Mouse (Mus musculus) limb, embryonic 14.5 days (tissue): ENCODE results near the gene Ipmk. TPM values are rescaled to one million over a fixed set of nuclear protein-coding genes. Genes with fewer than 3 reads are reported as not detected.
A peak's percentile ranks its signal among the peaks of the same experiment; 100 is the strongest.

Source experiments
- ATAC-seq: fragments of 200-750 bp; cut with Nextera tagmentation; 2 replicates; pipeline ENCODE4 v1.8.0; 2017; ENCODE audit warnings: low read depth, moderate number of reproducible peaks, moderate TSS enrichment; ENCODE audit not compliant: low FRiP score
- DNase-seq: peaks from one replicate; pipeline ENCODE4 v3.0.0-alpha.2; 2015; ENCODE audit warnings: low spot score
- H3K27ac ChIP-seq: fragments of 300-500 bp; sonication (generic); replicated peaks from 2 replicates; pipeline ENCODE4 v1.5.1; 2014; ENCODE audit warnings: low read depth, mild to moderate bottlenecking, low read length, moderate library complexity, mixed read lengths
- H3K27me3 ChIP-seq: fragments of 300-500 bp; sonication (generic); 2 replicates; pipeline ENCODE4 v1.6.1; 2014; ENCODE audit warnings: low read length, mixed read lengths; ENCODE audit not compliant: control insufficient read depth, insufficient read depth
- H3K36me3 ChIP-seq: fragments of 300-500 bp; sonication (generic); 2 replicates; pipeline ENCODE4 v1.6.1; 2014; ENCODE audit warnings: mild to moderate bottlenecking, low read length, moderate library complexity, mixed read lengths; ENCODE audit not compliant: control insufficient read depth, insufficient read depth
- H3K4me1 ChIP-seq: fragments of 300-500 bp; sonication (generic); 2 replicates; pipeline ENCODE4 v1.6.1; 2014; ENCODE audit warnings: antibody characterized with exemption, low read length, mixed read lengths; ENCODE audit not compliant: control insufficient read depth, insufficient read depth
- H3K4me2 ChIP-seq: fragments of 300-500 bp; sonication (generic); replicated peaks from 2 replicates; pipeline ENCODE4 v1.6.1; 2014; ENCODE audit warnings: low read depth, mild to moderate bottlenecking, low read length, moderate library complexity; ENCODE audit not compliant: severe bottlenecking
- H3K4me3 ChIP-seq: fragments of 300-500 bp; sonication (generic); replicated peaks from 2 replicates; pipeline ENCODE4 v1.5.1; 2014; ENCODE audit warnings: low read length
- H3K9ac ChIP-seq: fragments of 300-500 bp; sonication (generic); 2 replicates; pipeline ENCODE4 v1.6.1; 2014; ENCODE audit warnings: mild to moderate bottlenecking, low read depth, low read length, moderate library complexity; ENCODE audit not compliant: severe bottlenecking
- H3K9me3 ChIP-seq: fragments of 300-500 bp; sonication (generic); 2 replicates; pipeline ENCODE4 v1.6.1; 2016; ENCODE audit warnings: low read length; ENCODE audit not compliant: control insufficient read depth
- POLR2A ChIP-seq: fragments of 200-500 bp; IDR thresholded peaks from 2 replicates; pipeline ENCODE4 v1.8.0; 2012; ENCODE audit warnings: inconsistent platforms, mild to moderate bottlenecking, moderate library complexity, borderline replicate concordance; ENCODE audit not compliant: insufficient read depth, insufficient read length; ENCODE audit errors: extremely low read depth
- WGBS: fragments of 180-500 bp; shearing (Covaris S2); extraction: QIAGEN DNeasy Blood & Tissue Kit; methylation state at CpG from one replicate; pipeline ENCODE4 v1.1.7; 2014; 5-methylcytosine and 5-hydroxymethylcytosine counted together
- polyA plus RNA-seq, 2 experiments: library from polyadenylated mRNA; depleted of rRNA in 1 of 2; stranded (reverse) in 1 of 2; unstranded in 1 of 2; fragments of >200 nt; fragmentation: Nextera tagmentation in 1 of 2; extraction: Ambion mirVana in 1 of 2; gene quantifications; 2 replicates each; pipeline versions ENCODE4 v1.2.1 to v1.2.3; 2012 to 2014

Gene Ipmk
- polyA plus RNA-seq, 2 experiments: 8.8 to 11.9 TPM

DNA sequence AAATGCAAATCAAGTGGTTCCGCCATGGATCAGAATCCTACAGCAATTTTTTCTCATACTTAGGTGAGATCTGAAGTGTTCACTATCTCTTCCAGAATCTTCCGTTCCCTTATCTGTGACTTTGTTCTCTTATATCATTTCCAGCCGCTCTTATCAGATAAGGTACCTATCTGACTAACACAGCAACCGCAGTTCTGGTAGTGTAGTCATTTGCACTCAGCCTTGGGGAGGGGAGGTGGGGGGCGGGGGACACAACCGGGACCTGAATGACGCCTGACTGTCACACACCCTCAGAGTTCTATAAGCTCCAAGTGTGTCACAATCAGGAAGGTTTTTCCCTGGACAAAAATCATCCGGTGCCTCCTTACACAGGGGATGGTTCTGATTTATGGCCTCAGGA, 51.8 kb downstream of the Ipmk start:
- Histone ChIP-seq H3K4me2 (no peak overlapping the region), H3K9ac (no peak overlapping the region), H3K9me3 (no peaks in the 10 kb centered on the region), H3K27ac (no peak overlapping the region), H3K27me3 (no peaks in the 10 kb centered on the region), H3K4me1 (no peaks in the 10 kb centered on the region), H3K36me3 (no peaks in the 10 kb centered on the region), H3K4me3 (no peak overlapping the region)
- DNase-seq (no peak), ATAC-seq (no peak)
- TF ChIP-seq POLR2A: no peak
- WGBS: 68% methylated on average over 8 of the region's 8 CpGs

DNA sequence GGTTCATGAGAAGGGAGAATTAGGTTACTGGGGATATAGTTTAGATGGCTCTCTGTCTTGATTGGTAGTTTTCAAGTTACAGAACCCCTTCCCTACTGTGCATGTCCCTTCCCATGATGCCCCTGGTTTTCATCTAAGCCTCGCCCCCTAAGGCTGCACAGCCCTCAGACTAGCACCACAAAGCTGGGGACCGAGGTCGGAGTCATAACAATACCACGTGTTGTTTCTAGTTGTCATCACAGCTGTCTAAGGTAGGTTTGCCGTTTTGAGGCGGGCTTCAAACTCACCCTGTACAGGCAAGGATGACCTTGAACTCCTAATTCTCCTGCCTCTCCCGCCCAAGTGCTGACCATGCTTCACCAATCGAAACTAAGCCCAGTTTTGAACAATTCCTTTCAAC, 52.4 kb downstream of the Ipmk start:
- 83% methylated on average over 8 of the region's 8 CpGs for WGBS
- H3K27ac ChIP-seq: no peak overlapping the region
- no peak for ATAC-seq

DNA sequence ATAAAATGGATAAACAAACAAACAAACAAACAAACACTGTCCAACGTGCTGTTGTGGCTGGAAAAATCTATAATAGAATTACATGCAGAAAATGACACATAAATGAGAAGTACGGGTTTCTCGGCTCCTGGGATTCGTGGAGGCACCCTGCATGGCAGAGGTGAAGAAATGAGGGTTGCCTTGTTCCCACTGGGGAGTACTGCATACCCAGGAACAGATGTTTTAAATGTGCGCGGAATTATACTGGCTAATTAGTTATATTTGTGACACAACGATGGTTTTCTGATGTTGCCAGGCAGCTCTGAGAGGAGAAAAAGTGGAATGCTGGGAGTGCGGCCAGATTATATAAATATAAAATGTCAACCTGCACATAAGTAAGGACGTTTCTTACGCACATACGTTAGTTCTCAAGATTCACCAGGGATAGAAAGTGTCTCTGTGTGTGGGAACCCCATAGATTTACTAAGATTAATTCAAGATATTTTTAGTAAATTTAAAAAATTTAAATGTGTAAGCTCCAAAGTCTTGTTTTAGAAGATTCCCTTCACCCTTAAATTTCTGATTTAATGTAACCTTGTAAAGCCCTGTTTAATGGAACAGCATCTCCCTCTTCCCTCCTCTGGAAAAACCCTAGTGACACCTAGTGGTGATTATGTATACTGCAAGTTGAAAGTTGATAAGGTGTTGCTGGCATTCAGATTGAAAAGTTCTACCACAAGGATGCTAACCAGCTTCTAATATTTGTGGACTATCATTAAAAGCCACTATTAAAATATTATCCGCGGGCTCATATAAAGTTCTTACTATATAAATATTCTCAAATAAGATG, 53.5 kb downstream of the Ipmk start:
- 56% methylated on average over 13 of the region's 13 CpGs for WGBS
- H3K36me3 ChIP-seq: no peaks in the 10 kb centered on the region
- no peaks in the 10 kb centered on the region for H3K4me1 ChIP-seq
- no peak overlapping the region for H3K4me3 ChIP-seq
- no peaks in the 10 kb centered on the region for H3K9me3 ChIP-seq
- H3K9ac ChIP-seq: no peak overlapping the region
- ATAC-seq: no peak
- peak; percentile 66 for DNase-seq
- H3K4me2 ChIP-seq: no peak overlapping the region
- no peak overlapping the region for H3K27ac ChIP-seq
- H3K27me3 ChIP-seq: no peaks in the 10 kb centered on the region
- TF ChIP-seq POLR2A: no peak

More for the DNA sequence above, 52.4 kb downstream of the Ipmk start:
- Histone ChIP-seq H3K4me1 (no peaks in the 10 kb centered on the region), H3K27me3 (no peaks in the 10 kb centered on the region), H3K4me2 (no peak overlapping the region), H3K9me3 (no peaks in the 10 kb centered on the region), H3K9ac (no peak overlapping the region), H3K4me3 (no peak overlapping the region), H3K36me3 (no peaks in the 10 kb centered on the region)
- DNase-seq: no peak
- no peak for TF ChIP-seq POLR2A

DNA sequence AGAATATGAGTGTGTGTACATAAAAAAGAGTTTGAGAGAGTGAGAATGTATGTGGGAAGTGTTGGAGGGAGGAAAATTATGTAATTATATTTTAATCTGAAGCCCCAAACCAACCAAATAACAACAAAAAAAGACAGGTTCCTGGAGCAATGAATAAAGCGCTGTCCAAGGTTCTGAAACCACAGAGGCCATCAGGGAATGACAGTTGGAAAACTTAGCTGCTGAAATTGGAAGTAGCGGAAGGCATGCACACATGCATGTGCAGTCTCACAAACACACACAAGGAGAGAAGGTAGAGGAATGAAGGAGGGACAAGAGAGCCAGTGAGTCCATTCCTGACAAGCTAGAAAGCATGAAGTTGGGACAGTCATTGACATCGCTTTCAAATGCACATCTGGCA, 56.1 kb downstream of the Ipmk start:
- Histone ChIP-seq H3K9me3 (no peaks in the 10 kb centered on the region), H3K4me1 (no peaks in the 10 kb centered on the region), H3K4me3 (no peak overlapping the region), H3K27ac (no peak overlapping the region), H3K36me3 (no peaks in the 10 kb centered on the region), H3K27me3 (no peaks in the 10 kb centered on the region), H3K4me2 (no peak overlapping the region), H3K9ac (no peak overlapping the region)
- WGBS: 68% methylated on average over 3 of the region's 3 CpGs
- ATAC-seq: no peak
- no peak for TF ChIP-seq POLR2A
- DNase-seq: peak; percentile 54

DNA sequence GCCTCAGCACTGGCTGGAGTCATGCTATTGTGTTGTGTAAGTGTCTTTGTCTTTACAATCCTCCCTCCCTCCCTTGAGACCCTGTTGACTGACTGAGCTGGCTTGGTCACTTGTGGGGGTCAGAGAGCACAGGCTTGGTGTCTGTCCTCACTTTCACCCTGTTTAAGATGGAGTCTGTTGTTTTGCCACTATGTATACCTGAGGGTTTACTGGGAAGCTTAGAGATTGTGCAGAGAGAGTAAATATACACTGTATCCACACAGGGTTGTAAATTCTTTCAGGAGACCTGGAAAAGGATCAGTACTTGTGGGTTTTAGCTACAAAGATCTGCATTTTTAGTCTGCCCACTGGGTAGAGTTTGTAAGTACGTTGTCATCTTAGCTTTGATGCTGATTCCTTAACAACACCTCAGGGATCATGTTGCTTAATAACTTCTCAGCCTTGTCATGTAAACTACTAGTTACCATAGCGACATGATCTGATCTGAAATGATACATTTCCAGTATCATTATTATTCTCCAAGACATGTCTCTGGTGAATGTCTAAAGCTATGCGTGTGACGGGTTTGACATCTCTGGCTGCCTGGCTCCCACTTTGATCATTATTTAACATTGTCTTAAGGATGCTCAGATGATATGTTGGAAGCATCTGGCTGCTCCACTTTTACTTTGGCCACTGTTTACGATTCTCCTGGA, 58.1 kb downstream of the Ipmk start:
- TF ChIP-seq POLR2A: no peak
- WGBS: 83% methylated on average over 5 of the region's 5 CpGs
- Histone ChIP-seq H3K9me3 (no peaks in the 10 kb centered on the region), H3K9ac (no peak overlapping the region), H3K4me3 (no peak overlapping the region), H3K4me2 (no peak overlapping the region), H3K36me3 (no peaks in the 10 kb centered on the region), H3K27me3 (no peaks in the 10 kb centered on the region), H3K27ac (no peak overlapping the region), H3K4me1 (no peaks in the 10 kb centered on the region)
- DNase-seq (no peak), ATAC-seq (no peak)
